Mouse (Mus musculus) bone marrow macrophage, adult 2 months (primary cell): ENCODE measurements around the gene Fbln2.

ENCODE experiments used
- CTCF ChIP-seq: IDR thresholded peaks from 2 replicates; pipeline ENCODE4 v1.5.1; 2012; ENCODE audit warnings: low read depth, mild to moderate bottlenecking, low read length, moderate library complexity
- POLR2A ChIP-seq: IDR thresholded peaks from 2 replicates; pipeline ENCODE4 v1.6.1; 2012; ENCODE audit warnings: mild to moderate bottlenecking, low read depth, low read length, borderline replicate concordance

DNA sequence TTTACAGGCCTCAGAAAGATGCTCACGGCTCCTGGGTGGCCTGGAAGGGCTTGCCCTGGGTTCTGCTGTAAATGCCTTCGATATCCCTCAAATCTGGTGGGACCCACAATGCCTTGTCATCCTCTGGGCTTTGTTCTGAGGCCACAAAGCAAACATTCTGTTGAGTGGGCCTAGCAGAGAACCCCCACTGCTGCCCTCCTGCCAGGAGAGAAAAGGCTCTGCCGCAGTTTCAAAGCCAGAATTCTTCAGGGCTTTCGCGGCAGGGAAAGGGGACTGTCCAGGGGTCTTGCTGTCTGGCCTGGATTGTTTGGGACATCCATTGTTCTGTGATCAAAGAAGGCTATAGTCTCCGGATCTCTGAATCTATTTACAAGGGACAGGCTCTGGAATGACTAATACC lies 33.1 kb downstream of the Fbln2 start:
- TF ChIP-seq CTCF (no peak), POLR2A (no peak)
